Mouse (Mus musculus): Measurements from ENCODE around the gene Apoa4. TPM values are rescaled to one million over a fixed set of nuclear protein-coding genes. Genes with fewer than 3 reads are reported as not detected.

Apoa4 gene
- polyA plus RNA-seq, 1 experiment from 2014 or later = 12.3 TPM

DNA sequence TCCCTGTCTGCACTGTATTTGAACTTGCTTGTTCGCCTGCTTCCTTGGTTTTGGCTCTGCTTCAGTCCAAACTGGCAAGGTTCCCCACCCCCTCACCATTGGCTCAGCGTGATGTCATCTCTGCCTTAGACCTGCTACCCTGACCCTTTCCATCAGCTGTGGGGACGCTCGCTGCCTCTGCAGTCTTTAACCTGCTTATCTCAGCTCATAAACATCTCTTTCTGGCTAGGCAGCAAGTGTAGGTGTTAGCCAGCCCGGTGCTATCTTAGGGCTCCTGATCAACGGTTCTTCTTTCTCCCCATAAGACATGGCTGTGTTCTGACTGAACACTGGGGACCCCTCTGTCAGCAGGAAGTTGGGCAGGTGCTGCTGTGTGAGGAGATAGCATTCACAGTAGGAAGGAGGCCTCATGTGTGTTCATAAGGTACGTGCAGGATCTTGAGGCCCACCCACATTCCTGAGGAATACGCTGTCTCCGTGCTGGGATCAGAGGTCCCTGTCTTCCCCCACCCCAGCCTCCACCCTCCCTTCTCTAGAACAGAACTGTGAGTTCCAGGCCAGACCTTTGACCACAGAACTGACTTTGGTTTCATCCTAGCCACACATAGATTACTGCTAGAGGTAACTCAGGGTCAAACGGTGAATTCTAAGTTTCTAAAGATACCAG, 33.5 kb upstream of the Apoa4 start:
- ATAC-seq (replicated peaks; ENCODE audit: low FRiP score, low TSS enrichment, low read depth) (peak; percentile 93), DNase-seq (ENCODE audit: low spot score) (peak; percentile 69)
- H3K9ac ChIP-seq (ENCODE audit: low read length) = no peak overlapping the region
- no peaks in the 10 kb centered on the region; the same call in none of the 2 replicates for H3K4me1 ChIP-seq (replicated peaks; ENCODE audit: control insufficient read depth, insufficient read depth, low read length)
- 40% methylated on average over 10 of the region's 10 CpGs for WGBS
- H3K9me3 ChIP-seq (ENCODE audit: control insufficient read depth, low read length) = no peaks in the 10 kb centered on the region
- no peak overlapping the region for H3K4me3 ChIP-seq (ENCODE audit: low read depth, low read length)
- no peaks in the 10 kb centered on the region for H3K27me3 ChIP-seq (replicated peaks; ENCODE audit: control insufficient read depth, insufficient read depth, low read length)
- H3K27ac ChIP-seq (ENCODE audit: low read depth) = peak overlapping the region; percentile 29
- H3K36me3 ChIP-seq (ENCODE audit: control insufficient read depth, insufficient read depth, low read length) = peaks cover 81% of the 10 kb centered on the region
- H3K4me2 ChIP-seq (ENCODE audit: low read length) = no peak overlapping the region

DNA sequence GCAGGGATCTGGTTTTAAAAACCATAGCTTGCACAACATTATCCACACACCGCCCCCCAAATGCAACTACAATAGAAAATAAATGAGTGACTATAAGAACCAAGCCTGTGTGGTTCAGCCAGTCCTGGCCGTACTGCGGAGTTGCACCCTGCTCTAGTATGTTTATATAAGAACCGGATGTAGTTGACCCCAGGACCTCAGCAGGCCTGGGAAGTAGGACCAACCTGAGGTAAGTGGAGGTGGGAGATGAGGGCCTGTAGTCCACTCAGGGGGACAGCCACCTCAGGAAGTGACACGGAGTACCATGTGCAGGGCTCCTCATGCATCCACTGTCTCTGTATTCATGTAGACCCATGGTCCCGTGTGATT, 33.0 kb upstream of the Apoa4 start:
- Histone ChIP-seq H3K4me3 (ENCODE audit: low read depth, low read length) (no peak overlapping the region), H3K36me3 (ENCODE audit: control insufficient read depth, insufficient read depth, low read length) (peaks cover 81% of the 10 kb centered on the region), H3K4me2 (ENCODE audit: low read length) (no peak overlapping the region), H3K27me3 (replicated peaks; ENCODE audit: control insufficient read depth, insufficient read depth, low read length) (no peaks in the 10 kb centered on the region), H3K4me1 (replicated peaks; ENCODE audit: control insufficient read depth, insufficient read depth, low read length) (no peaks in the 10 kb centered on the region; the same call in none of the 2 replicates), H3K9me3 (ENCODE audit: control insufficient read depth, low read length) (no peaks in the 10 kb centered on the region), H3K9ac (ENCODE audit: low read length) (no peak overlapping the region), H3K27ac (ENCODE audit: low read depth) (0 out of 2 replicates have a peak overlapping the region, but pooled peaks have one; percentile 29)
- DNase-seq (ENCODE audit: low spot score) = no peak
- peak; percentile 49; the same call in 1 of the 2 replicates for ATAC-seq (replicated peaks; ENCODE audit: low FRiP score, low TSS enrichment, low read depth)
- 45% methylated on average over 6 of the region's 6 CpGs for WGBS

DNA sequence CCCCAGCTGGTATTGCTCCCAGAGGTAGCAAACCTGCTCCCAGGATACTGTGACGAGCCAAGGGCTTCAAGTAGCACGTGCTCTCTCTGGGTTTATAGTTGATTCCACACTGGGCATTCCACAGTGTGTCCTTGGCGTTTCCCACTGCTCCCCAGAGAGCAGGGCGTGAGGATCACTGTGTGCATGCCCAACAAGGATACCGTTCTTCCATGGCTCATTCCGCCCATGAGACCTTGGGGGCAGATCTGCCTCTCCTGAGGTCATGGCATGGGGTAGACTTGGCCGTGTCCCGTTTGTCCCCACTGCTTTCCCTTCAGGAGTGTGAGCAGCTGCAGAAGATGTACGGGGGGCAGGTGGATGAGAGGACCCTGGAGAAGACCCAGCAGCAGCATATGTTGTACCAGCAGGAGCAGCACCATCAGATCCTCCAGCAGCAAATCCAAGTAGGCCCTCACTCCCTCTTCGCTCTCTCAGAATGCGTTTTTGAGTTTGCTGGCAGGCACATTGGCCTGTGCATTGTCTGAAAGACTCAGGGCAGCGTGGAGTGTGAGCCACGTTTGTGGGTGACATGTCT, 32.0 kb upstream of the Apoa4 start:
- no peak for ATAC-seq (replicated peaks; ENCODE audit: low FRiP score, low TSS enrichment, low read depth)
- Histone ChIP-seq H3K4me2 (ENCODE audit: low read length) (no peak overlapping the region), H3K27me3 (replicated peaks; ENCODE audit: control insufficient read depth, insufficient read depth, low read length) (no peaks in the 10 kb centered on the region), H3K27ac (ENCODE audit: low read depth) (no peak overlapping the region), H3K9me3 (ENCODE audit: control insufficient read depth, low read length) (no peaks in the 10 kb centered on the region), H3K36me3 (ENCODE audit: control insufficient read depth, insufficient read depth, low read length) (peaks cover 83% of the 10 kb centered on the region), H3K4me1 (replicated peaks; ENCODE audit: control insufficient read depth, insufficient read depth, low read length) (no peaks in the 10 kb centered on the region; the same call in none of the 2 replicates), H3K9ac (ENCODE audit: low read length) (no peak overlapping the region), H3K4me3 (ENCODE audit: low read depth, low read length) (no peak overlapping the region)
- WGBS = 86% methylated on average over 13 of the region's 13 CpGs
- no peak for DNase-seq (ENCODE audit: low spot score)

DNA sequence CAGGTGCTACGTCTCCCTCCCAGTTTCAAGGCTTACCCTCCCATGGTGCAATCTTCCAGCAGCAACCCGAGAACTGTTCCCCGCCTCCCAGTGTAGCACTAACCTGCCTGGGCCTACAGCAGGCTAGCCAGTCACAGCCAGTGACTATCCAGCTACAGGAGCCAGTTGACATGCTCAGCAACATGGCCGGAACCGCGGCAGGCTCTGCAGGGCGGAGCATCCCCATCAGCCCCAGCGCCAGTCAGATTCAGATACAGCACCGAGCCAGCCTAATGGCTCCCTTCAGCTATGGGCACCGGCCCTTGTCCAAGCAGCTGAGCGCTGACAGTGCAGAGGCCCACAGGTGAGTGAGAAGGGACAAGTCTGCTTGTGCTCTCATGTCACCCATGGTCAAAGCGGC, 30.0 kb upstream of the Apoa4 start:
- ATAC-seq (replicated peaks; ENCODE audit: low FRiP score, low TSS enrichment, low read depth) = no peak
- Histone ChIP-seq H3K27ac (ENCODE audit: low read depth) (no peak overlapping the region), H3K36me3 (ENCODE audit: control insufficient read depth, insufficient read depth, low read length) (peaks cover 78% of the 10 kb centered on the region)

DNA sequence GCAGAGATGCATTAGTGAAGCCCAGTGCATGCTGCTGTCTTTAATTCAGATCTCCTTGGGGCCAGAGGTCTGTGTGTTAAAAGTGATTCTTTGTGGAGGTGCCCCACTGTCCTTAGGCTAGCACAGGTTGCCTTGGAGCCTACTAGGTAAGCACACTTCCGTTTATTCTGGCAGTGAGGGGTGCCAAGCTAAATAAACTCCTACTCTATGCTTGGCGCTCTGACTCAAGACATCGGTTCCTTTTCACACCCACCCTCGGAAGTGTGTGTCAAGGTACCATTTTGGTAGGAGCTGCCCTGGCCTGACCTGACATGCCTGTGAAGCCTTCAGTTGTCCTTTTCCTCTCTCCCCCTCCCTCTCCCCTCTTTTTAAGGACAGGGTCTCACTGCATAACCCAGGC, 26.2 kb upstream of the Apoa4 start:
- no peak overlapping the region for H3K4me3 ChIP-seq (ENCODE audit: low read depth, low read length)
- DNase-seq (ENCODE audit: low spot score) (no peak), ATAC-seq (replicated peaks; ENCODE audit: low FRiP score, low TSS enrichment, low read depth) (no peak)
- 83% methylated on average over 4 of the region's 4 CpGs for WGBS
- H3K4me1 ChIP-seq (replicated peaks; ENCODE audit: control insufficient read depth, insufficient read depth, low read length) = no peaks in the 10 kb centered on the region
- no peak overlapping the region for H3K27ac ChIP-seq (ENCODE audit: low read depth)
- no peak overlapping the region for H3K4me2 ChIP-seq (ENCODE audit: low read length)
- no peaks in the 10 kb centered on the region for H3K27me3 ChIP-seq (replicated peaks; ENCODE audit: control insufficient read depth, insufficient read depth, low read length)
- H3K9ac ChIP-seq (ENCODE audit: low read length) = no peak overlapping the region
- peaks cover 58% of the 10 kb centered on the region for H3K36me3 ChIP-seq (ENCODE audit: control insufficient read depth, insufficient read depth, low read length)
- no peaks in the 10 kb centered on the region for H3K9me3 ChIP-seq (ENCODE audit: control insufficient read depth, low read length)

More for the DNA sequence above, 30.0 kb upstream of the Apoa4 start:
- Histone ChIP-seq H3K27me3 (replicated peaks; ENCODE audit: control insufficient read depth, insufficient read depth, low read length) (no peaks in the 10 kb centered on the region), H3K4me1 (replicated peaks; ENCODE audit: control insufficient read depth, insufficient read depth, low read length) (no peaks in the 10 kb centered on the region; the same call in 1 of the 2 replicates), H3K4me3 (ENCODE audit: low read depth, low read length) (no peak overlapping the region), H3K4me2 (ENCODE audit: low read length) (no peak overlapping the region), H3K9ac (ENCODE audit: low read length) (no peak overlapping the region), H3K9me3 (ENCODE audit: control insufficient read depth, low read length) (no peaks in the 10 kb centered on the region)
- DNase-seq (ENCODE audit: low spot score) = no peak
- WGBS = 92% methylated on average over 12 of the region's 12 CpGs

DNA sequence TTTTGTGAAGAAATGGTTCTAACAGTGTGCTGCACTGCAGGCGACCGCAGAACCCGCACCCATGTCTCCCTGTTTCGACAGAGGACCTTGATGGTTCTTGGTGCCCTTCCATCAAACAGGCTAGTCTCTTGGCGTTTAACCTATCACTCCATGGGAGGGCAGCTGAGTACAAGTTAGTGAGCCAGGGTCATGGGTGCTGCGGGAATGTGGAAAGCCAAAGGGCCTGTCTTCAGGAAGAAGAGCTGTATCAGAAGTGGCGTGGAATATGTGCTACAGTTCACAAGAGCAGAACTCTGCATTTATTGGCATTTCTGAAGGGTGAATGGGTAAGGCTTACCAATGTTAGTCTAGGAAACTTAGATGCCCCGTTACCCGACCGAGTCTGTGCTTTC, 25.6 kb upstream of the Apoa4 start:
- Histone ChIP-seq H3K36me3 (ENCODE audit: control insufficient read depth, insufficient read depth, low read length) (peaks cover 59% of the 10 kb centered on the region), H3K4me3 (ENCODE audit: low read depth, low read length) (no peak overlapping the region)

DNA sequence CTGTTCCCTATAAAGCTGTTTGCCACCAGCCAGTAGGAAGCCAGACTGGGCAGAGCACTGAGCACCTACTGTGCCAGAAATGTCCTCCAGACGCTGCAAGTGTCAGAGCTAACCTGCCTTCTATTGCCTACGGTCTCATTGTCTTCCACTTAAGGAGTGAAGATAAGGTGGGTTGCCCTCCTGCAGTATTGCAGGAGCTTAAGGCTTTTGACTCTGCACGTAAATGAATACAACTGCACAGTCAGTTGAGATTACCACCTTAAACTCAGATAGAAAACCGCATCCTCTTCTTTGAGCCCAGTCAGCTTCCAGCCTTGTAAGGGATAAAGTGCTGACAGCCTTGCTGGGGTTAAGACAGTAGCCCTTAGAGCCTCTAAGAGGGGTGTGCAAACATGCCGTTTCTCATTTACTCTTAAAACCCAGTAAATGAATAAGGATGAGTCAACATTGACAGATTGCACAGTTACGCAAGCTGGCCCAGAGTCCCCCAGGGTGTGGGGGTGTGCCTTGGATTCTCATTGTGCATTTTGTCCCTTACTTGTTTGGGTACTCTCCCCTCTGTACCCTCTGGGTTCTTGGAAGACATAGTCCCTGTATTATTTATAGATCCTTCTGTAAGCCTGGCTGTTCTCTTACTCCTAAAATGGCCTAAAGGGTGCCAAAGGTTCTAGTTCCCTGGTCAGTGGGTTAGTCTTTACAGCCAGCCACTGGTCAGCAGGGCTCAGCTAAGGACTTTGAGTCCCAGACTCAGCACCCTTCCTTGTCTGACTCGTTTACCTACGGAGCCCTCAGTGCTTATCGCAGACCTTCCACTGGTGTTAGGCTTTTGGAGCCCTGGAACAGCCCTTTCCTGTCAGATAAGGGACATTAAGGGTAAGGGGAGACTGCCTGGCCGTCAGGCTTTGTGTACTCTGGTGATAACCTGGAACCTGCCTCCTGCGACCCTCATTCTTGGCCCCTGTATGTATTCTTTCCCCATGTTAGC, 24.9 kb upstream of the Apoa4 start:
- no peak overlapping the region for H3K9ac ChIP-seq (ENCODE audit: low read length)
- no peaks in the 10 kb centered on the region for H3K9me3 ChIP-seq (ENCODE audit: control insufficient read depth, low read length)
- DNase-seq (ENCODE audit: low spot score) (no peak), ATAC-seq (replicated peaks; ENCODE audit: low FRiP score, low TSS enrichment, low read depth) (no peak)
- H3K27ac ChIP-seq (ENCODE audit: low read depth) = no peak overlapping the region; the same call in 1 of the 2 replicates
- H3K4me2 ChIP-seq (ENCODE audit: low read length) = no peak overlapping the region
- 55% methylated on average over 11 of the region's 11 CpGs for WGBS
- no peak overlapping the region for H3K4me3 ChIP-seq (ENCODE audit: low read depth, low read length)
- no peaks in the 10 kb centered on the region for H3K27me3 ChIP-seq (replicated peaks; ENCODE audit: control insufficient read depth, insufficient read depth, low read length)
- peaks cover 59% of the 10 kb centered on the region for H3K36me3 ChIP-seq (ENCODE audit: control insufficient read depth, insufficient read depth, low read length)
- no peaks in the 10 kb centered on the region for H3K4me1 ChIP-seq (replicated peaks; ENCODE audit: control insufficient read depth, insufficient read depth, low read length)

More for the DNA sequence above, 25.6 kb upstream of the Apoa4 start:
- H3K27ac ChIP-seq (ENCODE audit: low read depth) = no peak overlapping the region
- no peaks in the 10 kb centered on the region for H3K9me3 ChIP-seq (ENCODE audit: control insufficient read depth, low read length)
- H3K4me1 ChIP-seq (replicated peaks; ENCODE audit: control insufficient read depth, insufficient read depth, low read length) = no peaks in the 10 kb centered on the region
- H3K27me3 ChIP-seq (replicated peaks; ENCODE audit: control insufficient read depth, insufficient read depth, low read length) = no peaks in the 10 kb centered on the region
- H3K9ac ChIP-seq (ENCODE audit: low read length) = no peak overlapping the region
- ATAC-seq (replicated peaks; ENCODE audit: low FRiP score, low TSS enrichment, low read depth) (no peak), DNase-seq (ENCODE audit: low spot score) (no peak)
- WGBS = 87% methylated on average over 10 of the region's 10 CpGs
- H3K4me2 ChIP-seq (ENCODE audit: low read length) = no peak overlapping the region

DNA sequence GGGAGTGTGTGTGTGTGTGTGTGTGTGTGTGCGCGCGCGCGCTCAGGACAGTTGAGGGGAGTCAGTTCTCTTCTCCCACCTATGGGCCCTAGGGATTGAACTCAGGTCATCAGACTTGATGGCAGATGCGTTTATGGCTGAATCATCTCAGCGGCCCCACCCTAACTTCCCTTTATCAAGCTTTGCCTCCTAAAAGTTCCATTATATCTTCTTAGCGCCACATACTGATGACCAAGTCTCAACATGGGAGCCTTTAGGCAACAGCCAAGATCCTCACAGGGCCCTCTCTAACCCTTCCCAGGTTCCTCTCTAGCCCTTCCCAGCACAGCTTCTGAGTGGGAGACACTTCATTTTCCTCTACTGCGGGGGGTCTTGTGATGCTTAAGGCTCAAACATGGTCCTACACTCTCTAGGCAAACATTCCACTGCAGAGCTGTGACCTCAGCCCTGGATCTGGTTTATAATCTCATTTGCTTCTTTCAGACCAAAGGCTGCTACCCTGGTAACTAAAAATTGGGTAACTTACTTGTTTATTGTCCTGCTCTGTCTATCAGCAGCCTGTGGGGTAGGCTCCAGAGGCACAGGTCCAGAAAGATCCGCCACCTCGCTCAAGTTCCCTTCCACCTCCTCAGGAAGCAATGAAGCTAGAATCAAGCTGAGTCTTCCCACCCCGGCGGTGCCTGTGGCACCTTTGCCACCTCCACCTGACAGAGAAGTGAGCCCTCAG, 23.6 kb upstream of the Apoa4 start:
- no peaks in the 10 kb centered on the region for H3K9me3 ChIP-seq (ENCODE audit: control insufficient read depth, low read length)
- ATAC-seq (replicated peaks; ENCODE audit: low FRiP score, low TSS enrichment, low read depth) (no peak), DNase-seq (ENCODE audit: low spot score) (no peak)
- 91% methylated on average over 13 of the region's 13 CpGs for WGBS
- H3K4me1 ChIP-seq (replicated peaks; ENCODE audit: control insufficient read depth, insufficient read depth, low read length) = no peaks in the 10 kb centered on the region
- H3K27me3 ChIP-seq (replicated peaks; ENCODE audit: control insufficient read depth, insufficient read depth, low read length) = no peaks in the 10 kb centered on the region
- H3K4me2 ChIP-seq (ENCODE audit: low read length) = no peak overlapping the region
- peaks cover 58% of the 10 kb centered on the region for H3K36me3 ChIP-seq (ENCODE audit: control insufficient read depth, insufficient read depth, low read length)
- H3K9ac ChIP-seq (ENCODE audit: low read length) = no peak overlapping the region
- no peak overlapping the region for H3K27ac ChIP-seq (ENCODE audit: low read depth)
- no peak overlapping the region for H3K4me3 ChIP-seq (ENCODE audit: low read depth, low read length)
